Mouse (Mus musculus): ENCODE data around the gene Gga2.

DNA sequence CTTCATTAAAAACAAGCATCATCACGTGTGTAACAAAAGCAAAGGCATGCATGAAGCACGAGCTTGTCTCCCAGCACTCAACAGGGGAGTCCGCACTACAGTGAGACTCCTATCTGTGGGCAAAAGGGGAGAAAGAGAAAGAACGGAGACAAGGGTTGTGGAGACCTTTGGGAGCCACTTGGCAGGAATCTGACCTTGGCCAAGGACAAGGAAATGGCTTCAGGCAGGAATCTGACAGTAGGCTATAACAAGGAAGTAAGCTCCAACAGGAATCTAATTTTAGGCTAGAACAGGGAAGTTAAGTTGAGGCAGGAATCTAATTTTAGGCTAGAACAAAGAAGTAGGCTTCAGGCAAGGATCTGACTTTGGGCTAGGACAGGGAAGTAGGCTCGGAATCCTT, 25.1 kb downstream of the Gga2 start:
- TF ChIP-seq POLR2A (IDR thresholded peaks at IDR 0.05; ENCODE audit: control insufficient read depth in 1 of 2, insufficient read depth in 1 of 2, low read depth in 1 of 2, low read length in 2 of 2, poor library complexity in 1 of 2), result no peak
- TF ChIP-seq CTCF (IDR thresholded peaks at IDR 0.05 in 2 of 3, conservative IDR thresholded peaks at IDR 0.05 in 1 of 3; ENCODE audit: control insufficient read depth in 1 of 3, insufficient read depth in 1 of 3, low read depth in 2 of 3, low read length in 3 of 3, poor library complexity in 1 of 3, severe bottlenecking in 1 of 3), result no peak
- no peak for TF ChIP-seq E2F4 (IDR thresholded peaks at IDR 0.05; ENCODE audit: borderline replicate concordance, low read depth, low read length)
- TF ChIP-seq MAZ (IDR thresholded peaks at IDR 0.05; ENCODE audit: low read depth, low read length), result no peak
- TF ChIP-seq MAFK (IDR thresholded peaks at IDR 0.05; ENCODE audit: borderline replicate concordance, low read depth, low read length), result no peak
- no peak for TF ChIP-seq RAD21 (IDR thresholded peaks at IDR 0.05; ENCODE audit: low read depth, low read length)
- no peak for TF ChIP-seq BHLHE40 (IDR thresholded peaks at IDR 0.05; ENCODE audit: borderline replicate concordance, low read depth, low read length)
- no peak for TF ChIP-seq NRF1 (IDR thresholded peaks at IDR 0.05; ENCODE audit: insufficient read depth, low read depth, low read length, poor library complexity, severe bottlenecking)
- no peak for TF ChIP-seq TCF12 (IDR thresholded peaks at IDR 0.05; ENCODE audit: low read depth, low read length)
- no peak for TF ChIP-seq USF1 (IDR thresholded peaks at IDR 0.05; ENCODE audit: low read depth, low read length)
- TF ChIP-seq CHD2 (IDR thresholded peaks at IDR 0.05; ENCODE audit: low read length), result no peak

All from MEL (cell line).